In genomic region chr1:159470941-159471340, GRCm38 (mm10) we compare ENCODE assay signal across 19 mouse cellular contexts. TPM values are rescaled to one million over a fixed set of nuclear protein-coding genes. Genes with fewer than 3 reads are reported as not detected.
"Had no signal": no experiment of that assay in that cellular context is flagged by ENCODE, and none has a peak within 500 bp of the region (broad histone marks: within the 10 kb centered on the region; RNA-seq: fewer than 3 reads in every experiment).

No protein-coding gene starts in this region.

- ATAC-seq: liver, embryonic 12.5 days; midbrain, embryonic 13.5 days had no signal

- H3K4me1 ChIP-seq: limb, embryonic 10.5 days; limb, embryonic 13.5 days; liver, embryonic 12.5 days; liver, embryonic 15.5 days; lung, embryonic 15.5 days; megakaryocyte, embryonic 14.5 days; midbrain, embryonic 10.5 days; midbrain, embryonic 13.5 days had no signal

- H3K27me3 ChIP-seq: limb, embryonic 13.5 days; liver, embryonic 12.5 days; liver, embryonic 15.5 days; lung, embryonic 15.5 days; megakaryocyte, embryonic 14.5 days; midbrain, embryonic 13.5 days had no signal

- H3K4me3 ChIP-seq: layer of hippocampus, adult 2 months; limb, embryonic 10.5 days; limb, embryonic 13.5 days; liver, embryonic 12.5 days; liver, embryonic 15.5 days; lung, embryonic 15.5 days; megakaryocyte, embryonic 14.5 days; midbrain, embryonic 10.5 days; midbrain, embryonic 13.5 days had no signal

- H3K36me3 ChIP-seq: limb, embryonic 10.5 days; limb, embryonic 13.5 days; liver, embryonic 12.5 days; liver, embryonic 15.5 days; lung, embryonic 15.5 days; midbrain, embryonic 10.5 days; midbrain, embryonic 13.5 days had no signal

- H3K9ac ChIP-seq: limb, embryonic 13.5 days; liver, embryonic 12.5 days; liver, embryonic 15.5 days; lung, embryonic 15.5 days; midbrain, embryonic 13.5 days had no signal

- DNase-seq: kidney, postnatal 25 days; layer of hippocampus, adult 9-11 months; liver; lung, adult 18-20 months; lung, postnatal 10 days; lung, postnatal 36 days; thymus, adult 18-20 months; thymus, postnatal 36 days had no signal

- H3K4me2 ChIP-seq: limb, embryonic 13.5 days; liver, embryonic 12.5 days; liver, embryonic 15.5 days; lung, embryonic 15.5 days; midbrain, embryonic 13.5 days had no signal

- H3K27ac ChIP-seq: layer of hippocampus, adult 2 months; limb, embryonic 10.5 days; limb, embryonic 13.5 days; liver, embryonic 12.5 days; liver, embryonic 15.5 days; lung, embryonic 15.5 days; midbrain, embryonic 10.5 days; midbrain, embryonic 13.5 days had no signal

- H3K9me3 ChIP-seq: limb, embryonic 10.5 days; limb, embryonic 13.5 days; liver, embryonic 12.5 days; liver, embryonic 15.5 days; lung, embryonic 15.5 days; megakaryocyte, embryonic 14.5 days; midbrain, embryonic 10.5 days; midbrain, embryonic 13.5 days had no signal

RNA-seq across cellular contexts. Expression of gene Tnr, which starts 52.6 kb away (rescaled TPM):
- polyA plus RNA-seq: kidney, embryonic 16.5 days; limb, embryonic 10.5 days; spleen, adult 2 months had no signal
